Mouse (Mus musculus) lung, embryonic 16.5 days (tissue): ENCODE measurements around the gene Haus4. TPM values are rescaled to one million over a fixed set of nuclear protein-coding genes. Genes with fewer than 3 reads are reported as not detected.
A peak's percentile ranks its signal among the peaks of the same experiment; 100 is the strongest.

ENCODE experiments used
- ATAC-seq: fragments of 200-750 bp; cut with Nextera tagmentation; 2 replicates; pipeline ENCODE4 v1.8.0; 2017; ENCODE audit warnings: low read depth, mild to moderate bottlenecking, moderate library complexity
- H3K27ac ChIP-seq: fragments of 300-500 bp; sonication (generic); 2 replicates; pipeline ENCODE4 v1.5.1; 2014; ENCODE audit warnings: mild to moderate bottlenecking, control low read depth, low read length
- H3K27me3 ChIP-seq: fragments of 300-500 bp; sonication (generic); 2 replicates; pipeline ENCODE4 v1.6.1; 2014; ENCODE audit warnings: low read depth, low read length, mixed read lengths; ENCODE audit not compliant: control insufficient read depth, insufficient read depth
- H3K36me3 ChIP-seq: fragments of 300-500 bp; sonication (generic); 2 replicates; pipeline ENCODE4 v1.6.1; 2014; ENCODE audit warnings: low read length; ENCODE audit not compliant: control insufficient read depth, insufficient read depth
- H3K4me1 ChIP-seq: fragments of 300-500 bp; sonication (generic); replicated peaks from 2 replicates; pipeline ENCODE4 v1.6.1; 2014; ENCODE audit warnings: low read length, mixed read lengths; ENCODE audit not compliant: control insufficient read depth, insufficient read depth
- H3K4me2 ChIP-seq: fragments of 300-500 bp; sonication (generic); 2 replicates; pipeline ENCODE4 v1.6.1; 2014; ENCODE audit warnings: low read depth, low read length, control low read depth
- H3K4me3 ChIP-seq: fragments of 300-500 bp; sonication (generic); 2 replicates; pipeline ENCODE4 v1.5.1; 2014; ENCODE audit warnings: mild to moderate bottlenecking, low read length, control low read depth
- H3K9ac ChIP-seq: fragments of 300-500 bp; sonication (generic); 2 replicates; pipeline ENCODE4 v1.6.1; 2014; ENCODE audit warnings: low read length, control low read depth
- H3K9me3 ChIP-seq: fragments of 300-500 bp; sonication (generic); 2 replicates; pipeline ENCODE4 v1.6.1; 2016; ENCODE audit warnings: low read length; ENCODE audit not compliant: control insufficient read depth
- WGBS: fragments of 180-500 bp; shearing (Covaris S2); extraction: QIAGEN DNeasy Blood & Tissue Kit; methylation state at CpG from one replicate; pipeline ENCODE4 v1.1.7; 2014; 5-methylcytosine and 5-hydroxymethylcytosine counted together
- polyA plus RNA-seq: library from polyadenylated mRNA; unstranded; fragments of >200 nt; fragmentation: Nextera tagmentation; extraction: Ambion mirVana; gene quantifications from 2 replicates; pipeline ENCODE4 v1.2.1, GENCODE M21; 2015

Gene Haus4
- polyA plus RNA-seq, 1 experiment from 2014 or later: 57.1 TPM

DNA sequence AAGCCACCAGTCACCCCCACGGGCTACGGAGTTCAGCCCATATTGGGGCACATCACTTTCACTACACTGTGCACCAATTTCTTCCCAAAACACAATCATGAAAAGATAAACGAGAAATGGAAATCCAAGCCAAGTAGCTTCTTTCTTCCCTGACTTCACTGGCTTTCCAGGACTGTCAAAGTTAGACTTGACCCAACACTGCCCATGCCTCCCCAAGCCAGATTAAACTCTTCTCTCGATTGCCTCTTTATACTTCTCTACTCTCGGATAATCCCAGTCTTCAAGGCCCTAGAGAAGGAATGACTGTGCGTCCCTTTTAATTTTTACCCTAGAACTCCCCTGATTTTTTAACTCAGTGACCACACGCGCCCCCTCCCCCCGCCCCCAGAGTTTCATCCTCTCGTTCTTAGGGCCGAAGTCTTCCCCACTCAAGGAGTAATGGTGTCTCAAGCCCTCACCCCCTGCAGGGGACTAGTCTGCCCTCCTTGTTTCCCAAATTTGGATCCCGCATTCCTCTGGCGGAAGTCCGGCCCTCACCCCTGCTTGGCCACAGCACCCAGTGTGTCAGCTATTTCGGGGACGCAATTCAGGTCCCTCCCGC lies 37.6 kb downstream of the Haus4 start:
- H3K4me3 ChIP-seq: peak overlapping the region; percentile 75

DNA sequence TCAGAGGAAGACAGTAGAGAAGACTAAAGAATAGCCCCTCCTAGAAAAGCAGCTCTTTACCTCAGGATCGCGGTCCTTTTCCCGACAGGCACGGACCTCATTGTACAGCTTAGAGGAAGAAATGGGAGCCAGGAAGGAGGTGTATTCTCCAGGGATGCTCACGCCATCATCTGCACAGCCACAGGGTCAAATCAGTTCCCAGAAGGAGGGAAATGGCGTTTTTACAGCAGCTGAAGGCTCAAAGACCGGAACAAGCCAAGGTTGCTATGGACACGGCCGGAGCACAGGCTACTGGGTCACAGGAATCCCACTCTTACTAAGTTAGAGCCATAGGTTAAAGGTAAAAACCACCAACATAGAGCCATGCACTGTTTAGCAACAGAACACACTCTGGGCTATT lies 44.6 kb downstream of the Haus4 start:
- WGBS: 90% methylated on average over 9 of the region's 9 CpGs
- ATAC-seq: no peak
- no peak overlapping the region for H3K4me2 ChIP-seq
- H3K9ac ChIP-seq: no peak overlapping the region
- H3K27ac ChIP-seq: no peak overlapping the region
- H3K4me3 ChIP-seq: no peak overlapping the region
- H3K27me3 ChIP-seq: no peaks in the 10 kb centered on the region
- peaks cover 7% of the 10 kb centered on the region for H3K9me3 ChIP-seq
- H3K4me1 ChIP-seq: no peaks in the 10 kb centered on the region
- peaks cover 74% of the 10 kb centered on the region for H3K36me3 ChIP-seq

More for the DNA sequence above, 37.6 kb downstream of the Haus4 start:
- peaks cover 7% of the 10 kb centered on the region for H3K9me3 ChIP-seq
- peak; percentile 50; the same call in 1 of the 2 replicates for ATAC-seq
- H3K36me3 ChIP-seq: peaks cover 32% of the 10 kb centered on the region
- peak overlapping the region; percentile 83 for H3K9ac ChIP-seq
- H3K27me3 ChIP-seq: no peaks in the 10 kb centered on the region
- H3K4me1 ChIP-seq: peaks cover 13% of the 10 kb centered on the region
- WGBS: 3% methylated on average over 17 of the region's 17 CpGs
- peak overlapping the region; percentile 66 for H3K27ac ChIP-seq
- peak overlapping the region; percentile 64 for H3K4me2 ChIP-seq

DNA sequence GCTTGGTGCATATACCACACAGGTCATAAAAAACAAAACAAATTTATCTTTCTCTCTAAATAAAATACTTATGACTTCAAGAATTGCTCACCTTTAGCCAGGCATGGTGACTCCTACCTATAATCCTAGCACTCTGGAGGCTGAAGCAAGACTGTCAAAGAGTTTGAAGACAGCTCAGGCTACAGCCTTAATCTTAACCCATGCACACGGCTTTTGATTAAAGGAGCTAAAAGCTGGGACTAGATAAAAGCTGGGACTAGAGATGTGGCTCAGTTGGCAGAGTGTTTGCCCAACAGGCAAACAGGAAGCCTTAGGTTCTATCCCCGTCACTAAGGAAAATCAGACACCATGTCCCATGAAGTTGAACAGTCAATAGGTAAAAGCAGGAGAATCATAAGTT lies 51.3 kb downstream of the Haus4 start:
- Histone ChIP-seq H3K9ac (no peak overlapping the region), H3K27me3 (no peaks in the 10 kb centered on the region), H3K36me3 (peaks cover 14% of the 10 kb centered on the region), H3K27ac (no peak overlapping the region), H3K4me1 (no peaks in the 10 kb centered on the region), H3K4me2 (no peak overlapping the region), H3K4me3 (no peak overlapping the region), H3K9me3 (no peaks in the 10 kb centered on the region)
- 74% methylated on average over 2 of the region's 2 CpGs for WGBS
- no peak for ATAC-seq

DNA sequence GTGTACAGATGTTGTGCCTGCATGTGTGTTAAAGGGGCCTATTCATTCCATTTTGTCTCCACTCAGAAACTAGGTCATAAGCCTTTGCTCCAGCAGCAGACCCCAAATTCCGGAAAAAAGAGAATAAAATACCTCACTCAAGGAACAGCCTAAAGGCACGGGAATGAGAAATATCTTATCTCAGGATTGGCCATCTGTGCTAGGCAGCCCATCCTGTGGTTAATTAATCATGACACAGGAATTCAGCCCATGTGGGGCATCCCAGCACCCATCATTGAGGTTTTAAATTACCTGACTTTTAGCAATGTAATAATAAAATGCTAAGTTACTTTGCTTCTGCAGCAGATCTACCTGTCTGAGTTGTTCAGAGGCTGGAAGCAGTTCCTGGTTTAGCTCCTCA lies 53.1 kb downstream of the Haus4 start:
- Histone ChIP-seq H3K27me3 (no peaks in the 10 kb centered on the region), H3K4me2 (no peak overlapping the region), H3K9ac (no peak overlapping the region), H3K4me1 (no peaks in the 10 kb centered on the region), H3K4me3 (no peak overlapping the region), H3K36me3 (no peaks in the 10 kb centered on the region), H3K27ac (no peak overlapping the region), H3K9me3 (no peaks in the 10 kb centered on the region)
- no peak for ATAC-seq
- WGBS: 53% methylated on average over 2 of the region's 2 CpGs

DNA sequence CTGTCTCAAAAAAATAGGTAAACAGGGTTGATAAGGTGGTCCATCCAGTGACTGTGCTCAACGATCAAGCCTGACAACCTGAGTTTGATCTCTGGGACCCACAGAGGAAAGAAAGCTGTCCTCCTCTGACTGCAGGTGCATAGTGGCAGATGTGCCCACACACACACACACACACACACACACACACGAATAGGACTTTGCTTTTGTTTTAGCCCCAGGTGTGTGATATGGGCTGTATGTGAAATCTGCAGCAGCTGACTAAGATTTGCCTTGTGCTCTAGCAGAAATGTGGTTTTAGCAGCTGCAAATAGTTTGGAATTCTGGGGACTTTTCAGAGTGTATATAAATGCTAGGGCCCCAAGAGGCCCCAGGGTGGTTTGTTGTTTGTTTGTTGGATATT lies 55.1 kb downstream of the Haus4 start:
- no peak overlapping the region for H3K4me2 ChIP-seq
- no peak for ATAC-seq
- no peak overlapping the region for H3K4me3 ChIP-seq
- H3K4me1 ChIP-seq: no peaks in the 10 kb centered on the region
- no peaks in the 10 kb centered on the region for H3K36me3 ChIP-seq
- WGBS: 50% methylated on average over 2 of the region's 2 CpGs
- H3K9ac ChIP-seq: no peak overlapping the region
- H3K27me3 ChIP-seq: no peaks in the 10 kb centered on the region
- H3K27ac ChIP-seq: no peak overlapping the region
- H3K9me3 ChIP-seq: no peaks in the 10 kb centered on the region

DNA sequence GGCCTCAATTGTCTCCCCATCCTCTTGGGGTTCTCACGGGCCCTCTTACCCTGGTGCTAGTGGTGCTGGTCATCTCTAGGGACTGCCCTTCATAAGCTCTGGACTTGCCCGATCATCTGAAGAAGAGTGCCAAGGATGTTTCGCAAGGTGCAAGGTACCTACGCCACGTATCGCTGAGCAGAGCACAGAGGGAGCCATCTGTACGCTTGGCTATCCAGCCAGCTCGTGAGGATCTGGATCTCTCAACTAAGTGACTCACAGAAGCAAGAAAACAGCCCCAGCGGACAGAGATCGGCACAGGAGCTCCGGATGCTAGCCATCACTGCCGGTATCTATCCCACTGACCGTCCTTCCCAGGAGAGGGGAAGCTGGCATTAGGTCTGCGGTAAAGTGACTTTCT lies 57.7 kb downstream of the Haus4 start:
- no peak for ATAC-seq
- 79% methylated on average over 14 of the region's 14 CpGs for WGBS
- no peaks in the 10 kb centered on the region for H3K27me3 ChIP-seq

DNA sequence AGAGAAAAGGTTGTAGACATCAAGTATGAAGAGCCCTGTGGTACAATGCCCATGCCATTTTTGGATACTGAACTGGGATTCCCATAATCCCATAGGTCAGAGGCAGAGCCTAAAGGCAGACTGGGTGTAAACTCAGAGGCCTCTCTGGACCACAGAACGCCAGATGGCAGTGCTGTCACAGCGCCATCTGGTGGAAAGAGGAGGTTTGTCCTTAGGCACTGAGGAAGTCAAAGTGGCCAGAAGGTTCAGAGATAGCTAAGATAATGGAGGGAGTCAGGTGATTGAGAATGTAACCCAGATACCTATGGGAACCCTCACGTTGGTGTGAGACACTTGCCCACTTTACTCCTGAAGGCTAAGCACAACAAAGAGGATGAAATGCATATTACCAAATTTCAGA lies 60.2 kb downstream of the Haus4 start:
- Histone ChIP-seq H3K9me3 (no peaks in the 10 kb centered on the region), H3K4me2 (no peak overlapping the region), H3K27me3 (no peaks in the 10 kb centered on the region), H3K36me3 (no peaks in the 10 kb centered on the region), H3K4me3 (no peak overlapping the region), H3K4me1 (no peaks in the 10 kb centered on the region), H3K9ac (no peak overlapping the region), H3K27ac (no peak overlapping the region)
- WGBS: 3% methylated on average over 3 of the region's 3 CpGs
- peak; percentile 71 for ATAC-seq

More for the DNA sequence above, 57.7 kb downstream of the Haus4 start:
- Histone ChIP-seq H3K9ac (no peak overlapping the region), H3K27ac (no peak overlapping the region), H3K9me3 (no peaks in the 10 kb centered on the region), H3K4me1 (no peaks in the 10 kb centered on the region), H3K4me2 (no peak overlapping the region), H3K4me3 (no peak overlapping the region), H3K36me3 (no peaks in the 10 kb centered on the region)

DNA sequence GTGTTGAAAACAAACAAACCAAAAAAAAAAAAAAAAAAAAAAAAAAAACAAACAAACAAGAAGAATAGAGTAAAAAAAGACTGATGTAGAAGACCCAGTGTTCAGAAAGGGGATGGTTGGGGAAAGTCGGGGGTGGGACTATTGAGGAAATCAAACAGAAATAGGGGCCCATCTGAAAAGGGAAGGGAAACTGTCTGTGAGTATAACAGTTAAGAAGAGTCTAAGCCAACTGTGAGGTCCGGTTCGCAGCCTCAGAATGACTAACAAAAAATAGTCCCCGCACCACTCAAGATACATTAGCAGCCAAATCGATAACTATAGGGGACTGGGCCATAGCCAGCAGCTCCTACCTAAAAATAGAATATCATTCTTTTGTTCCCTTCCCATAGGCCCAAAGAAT lies 61.2 kb downstream of the Haus4 start:
- 87% methylated on average over 5 of the region's 5 CpGs for WGBS
- Histone ChIP-seq H3K4me2 (no peak overlapping the region), H3K36me3 (no peaks in the 10 kb centered on the region), H3K27ac (no peak overlapping the region), H3K4me3 (no peak overlapping the region), H3K9ac (no peak overlapping the region), H3K27me3 (no peaks in the 10 kb centered on the region), H3K9me3 (no peaks in the 10 kb centered on the region), H3K4me1 (no peaks in the 10 kb centered on the region)
- ATAC-seq: no peak

DNA sequence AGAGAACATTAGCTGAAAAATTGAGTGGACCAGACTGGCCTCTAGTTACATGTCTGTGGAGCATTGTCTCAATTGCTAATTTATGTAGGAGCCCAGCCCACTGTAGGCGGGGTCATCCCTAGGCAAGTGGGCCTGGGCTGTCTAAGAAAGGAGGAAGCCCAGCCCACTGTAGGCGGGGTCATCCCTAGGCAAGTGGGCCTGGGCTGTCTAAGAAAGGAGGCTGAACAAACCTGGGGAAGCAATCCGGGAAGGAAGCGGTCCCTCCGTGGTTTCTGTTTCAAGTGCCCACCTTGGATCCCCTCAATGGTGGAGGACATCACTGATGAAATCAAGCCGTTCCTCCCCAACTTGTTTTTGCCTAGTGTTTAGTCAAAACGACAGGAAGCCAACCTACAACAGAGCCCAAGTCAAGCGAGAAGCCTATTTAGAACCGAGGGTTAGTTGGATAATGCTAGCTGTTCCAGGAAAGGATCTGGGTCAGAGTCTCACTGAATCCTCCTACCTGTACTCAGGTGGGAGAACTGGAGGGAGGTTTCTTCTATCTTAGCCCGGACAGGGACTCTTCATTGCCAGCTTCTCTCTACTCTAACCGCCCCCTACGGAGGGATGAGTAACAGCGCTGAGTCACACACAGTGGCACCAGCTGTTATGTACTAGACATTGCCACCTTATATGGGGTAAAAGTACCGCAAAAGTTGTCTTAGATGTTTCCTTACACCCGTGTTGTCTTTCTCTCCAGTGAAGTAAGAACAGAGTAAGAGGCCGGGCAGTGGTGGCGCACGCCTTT lies 61.9 kb downstream of the Haus4 start:
- WGBS: 65% methylated on average over 18 of the region's 18 CpGs
- Histone ChIP-seq H3K9me3 (no peaks in the 10 kb centered on the region), H3K27me3 (no peaks in the 10 kb centered on the region), H3K4me1 (no peaks in the 10 kb centered on the region), H3K36me3 (no peaks in the 10 kb centered on the region), H3K27ac (no peak overlapping the region), H3K4me2 (no peak overlapping the region), H3K9ac (no peak overlapping the region), H3K4me3 (no peak overlapping the region)
- ATAC-seq: peak; percentile 87
